Mouse (Mus musculus): ENCODE data around the gene Efcab10. TPM values are rescaled to one million over a fixed set of nuclear protein-coding genes. Genes with fewer than 3 reads are reported as not detected.

Efcab10 gene
- polyA plus RNA-seq, 1 experiment from 2014 or later, result 2.9 TPM

- Histone ChIP-seq H3K4me3 (ENCODE audit: low read depth, low read length) (no peak overlapping the region), H3K27ac (ENCODE audit: low read depth, low read length) (no peak overlapping the region), H3K4me2 (ENCODE audit: low read depth, low read length) (no peak overlapping the region), H3K9me3 (ENCODE audit: control insufficient read depth, low read length) (no peaks in the 10 kb centered on the region), H3K4me1 (ENCODE audit: control insufficient read depth, insufficient read depth, low read length) (no peaks in the 10 kb centered on the region), H3K9ac (replicated peaks; ENCODE audit: low read depth, low read length) (no peak overlapping the region), H3K27me3 (ENCODE audit: control insufficient read depth, insufficient read depth, low read length) (no peaks in the 10 kb centered on the region), H3K36me3 (ENCODE audit: control insufficient read depth, insufficient read depth, low read length) (no peaks in the 10 kb centered on the region)
- WGBS, result 87% methylated on average over 8 of the region's 8 CpGs
- no peak for ATAC-seq (ENCODE audit: low read depth)
Observed at GRCm38 (mm10) chr12:33364511-33364910, 30.1 kb upstream of the Efcab10 start.

GRCm38 (mm10) chr12:33365133-33365532, 29.5 kb upstream of the Efcab10 start:
- Histone ChIP-seq H3K9me3 (ENCODE audit: control insufficient read depth, low read length) (no peaks in the 10 kb centered on the region), H3K9ac (replicated peaks; ENCODE audit: low read depth, low read length) (no peak overlapping the region), H3K4me3 (ENCODE audit: low read depth, low read length) (no peak overlapping the region), H3K4me1 (ENCODE audit: control insufficient read depth, insufficient read depth, low read length) (no peaks in the 10 kb centered on the region), H3K4me2 (ENCODE audit: low read depth, low read length) (no peak overlapping the region), H3K27ac (ENCODE audit: low read depth, low read length) (no peak overlapping the region), H3K36me3 (ENCODE audit: control insufficient read depth, insufficient read depth, low read length) (no peaks in the 10 kb centered on the region), H3K27me3 (ENCODE audit: control insufficient read depth, insufficient read depth, low read length) (no peaks in the 10 kb centered on the region)
- no peak; the same call in 1 of the 2 replicates for ATAC-seq (ENCODE audit: low read depth)
- WGBS, result 78% methylated on average over 8 of the region's 8 CpGs

DNA sequence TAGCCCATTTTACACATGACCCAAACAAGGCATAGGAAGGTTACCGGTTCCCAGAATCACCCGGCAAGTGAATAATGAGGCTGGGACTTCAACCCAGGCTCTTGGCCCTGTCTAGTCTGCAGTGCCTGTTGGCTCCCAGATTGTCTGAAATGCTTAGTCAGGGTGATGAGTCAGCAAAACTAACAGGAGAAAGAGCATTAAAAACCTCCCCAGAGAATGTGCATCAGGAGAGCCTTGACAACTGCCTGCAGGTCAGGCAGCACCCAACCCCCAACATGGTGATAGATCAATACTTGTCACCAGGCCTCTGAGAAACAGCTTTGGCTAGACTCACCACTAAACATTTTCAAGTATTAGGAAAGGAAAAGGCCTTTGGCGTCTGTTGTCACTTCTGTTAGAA, 25.1 kb upstream of the Efcab10 start:
- Histone ChIP-seq H3K9ac (replicated peaks; ENCODE audit: low read depth, low read length) (no peak overlapping the region), H3K27ac (ENCODE audit: low read depth, low read length) (no peak overlapping the region), H3K36me3 (ENCODE audit: control insufficient read depth, insufficient read depth, low read length) (no peaks in the 10 kb centered on the region), H3K4me2 (ENCODE audit: low read depth, low read length) (no peak overlapping the region), H3K9me3 (ENCODE audit: control insufficient read depth, low read length) (no peaks in the 10 kb centered on the region), H3K27me3 (ENCODE audit: control insufficient read depth, insufficient read depth, low read length) (no peaks in the 10 kb centered on the region), H3K4me1 (ENCODE audit: control insufficient read depth, insufficient read depth, low read length) (no peaks in the 10 kb centered on the region), H3K4me3 (ENCODE audit: low read depth, low read length) (no peak overlapping the region)
- no peak for ATAC-seq (ENCODE audit: low read depth)
- 85% methylated on average over 3 of the region's 3 CpGs for WGBS

DNA sequence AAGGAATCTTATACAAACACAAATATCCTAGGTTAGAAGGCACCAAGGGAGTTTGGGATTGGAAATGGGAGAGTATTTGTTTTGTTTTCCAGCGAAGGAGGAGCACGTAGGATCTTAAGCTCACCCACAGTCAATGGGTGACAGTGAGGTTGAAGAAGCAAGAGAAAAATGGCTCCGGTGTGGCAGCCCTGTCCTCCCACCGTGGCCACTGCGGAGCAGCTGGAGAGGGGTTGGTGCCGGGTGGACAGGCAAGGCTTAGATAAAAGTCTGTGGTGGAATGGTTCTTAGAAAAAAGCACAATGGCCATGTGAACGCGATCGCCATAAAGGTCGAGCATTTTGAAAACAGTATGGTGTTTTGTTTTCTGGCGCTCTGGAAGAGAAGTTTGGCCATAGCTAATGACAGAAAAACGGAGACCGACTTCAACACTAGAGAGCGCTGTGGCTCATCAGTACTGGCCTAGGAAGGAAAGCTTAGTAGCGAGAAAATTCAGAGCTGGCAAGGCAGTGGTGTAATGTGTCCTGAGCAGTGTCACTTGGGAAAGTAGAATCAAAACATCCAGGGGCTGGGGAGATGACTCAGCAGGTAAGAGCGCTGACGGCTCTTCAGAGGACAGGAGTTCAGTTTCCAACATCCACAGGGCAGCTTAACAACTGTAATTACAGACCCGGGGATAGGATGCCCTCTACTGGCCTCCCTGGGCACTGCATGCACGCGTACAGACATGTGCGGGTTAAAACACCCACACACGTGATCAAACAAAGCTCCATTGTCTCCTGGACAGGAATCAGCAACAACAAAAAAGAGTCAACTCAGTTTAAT, 14.8 kb upstream of the Efcab10 start:
- Histone ChIP-seq H3K4me2 (ENCODE audit: low read depth, low read length) (peak overlapping the region; percentile 24; the same call in 1 of the 2 replicates), H3K27ac (ENCODE audit: low read depth, low read length) (no peak overlapping the region), H3K4me3 (ENCODE audit: low read depth, low read length) (no peak overlapping the region), H3K9ac (replicated peaks; ENCODE audit: low read depth, low read length) (no peak overlapping the region), H3K36me3 (ENCODE audit: control insufficient read depth, insufficient read depth, low read length) (no peaks in the 10 kb centered on the region), H3K27me3 (ENCODE audit: control insufficient read depth, insufficient read depth, low read length) (no peaks in the 10 kb centered on the region), H3K9me3 (ENCODE audit: control insufficient read depth, low read length) (no peaks in the 10 kb centered on the region), H3K4me1 (ENCODE audit: control insufficient read depth, insufficient read depth, low read length) (no peaks in the 10 kb centered on the region)
- WGBS, result 19% methylated on average over 22 of the region's 22 CpGs
- ATAC-seq (ENCODE audit: low read depth), result peak; percentile 76

- H3K4me1 ChIP-seq (ENCODE audit: control insufficient read depth, insufficient read depth, low read length), result no peaks in the 10 kb centered on the region
- no peak overlapping the region for H3K4me2 ChIP-seq (ENCODE audit: low read depth, low read length)
- 12% methylated on average over 5 of the region's 5 CpGs for WGBS
- H3K9ac ChIP-seq (replicated peaks; ENCODE audit: low read depth, low read length), result no peak overlapping the region
- H3K27ac ChIP-seq (ENCODE audit: low read depth, low read length), result no peak overlapping the region
- no peaks in the 10 kb centered on the region for H3K27me3 ChIP-seq (ENCODE audit: control insufficient read depth, insufficient read depth, low read length)
- H3K9me3 ChIP-seq (ENCODE audit: control insufficient read depth, low read length), result no peaks in the 10 kb centered on the region
- H3K36me3 ChIP-seq (ENCODE audit: control insufficient read depth, insufficient read depth, low read length), result no peaks in the 10 kb centered on the region
- ATAC-seq (ENCODE audit: low read depth), result peak; percentile 76
- H3K4me3 ChIP-seq (ENCODE audit: low read depth, low read length), result no peak overlapping the region
Observed at GRCm38 (mm10) chr12:33388842-33389241, 5.8 kb upstream of the Efcab10 start.

- Histone ChIP-seq H3K9me3 (ENCODE audit: control insufficient read depth, low read length) (no peaks in the 10 kb centered on the region), H3K4me1 (ENCODE audit: control insufficient read depth, insufficient read depth, low read length) (peaks cover 13% of the 10 kb centered on the region), H3K9ac (replicated peaks; ENCODE audit: low read depth, low read length) (no peak overlapping the region), H3K4me3 (ENCODE audit: low read depth, low read length) (no peak overlapping the region), H3K36me3 (ENCODE audit: control insufficient read depth, insufficient read depth, low read length) (no peaks in the 10 kb centered on the region), H3K4me2 (ENCODE audit: low read depth, low read length) (no peak overlapping the region), H3K27ac (ENCODE audit: low read depth, low read length) (no peak overlapping the region), H3K27me3 (ENCODE audit: control insufficient read depth, insufficient read depth, low read length) (no peaks in the 10 kb centered on the region)
- 77% methylated on average over 2 of the region's 2 CpGs for WGBS
- ATAC-seq (ENCODE audit: low read depth), result no peak
Observed at GRCm38 (mm10) chr12:33390844-33391560, 3.7 kb upstream of the Efcab10 start.

DNA sequence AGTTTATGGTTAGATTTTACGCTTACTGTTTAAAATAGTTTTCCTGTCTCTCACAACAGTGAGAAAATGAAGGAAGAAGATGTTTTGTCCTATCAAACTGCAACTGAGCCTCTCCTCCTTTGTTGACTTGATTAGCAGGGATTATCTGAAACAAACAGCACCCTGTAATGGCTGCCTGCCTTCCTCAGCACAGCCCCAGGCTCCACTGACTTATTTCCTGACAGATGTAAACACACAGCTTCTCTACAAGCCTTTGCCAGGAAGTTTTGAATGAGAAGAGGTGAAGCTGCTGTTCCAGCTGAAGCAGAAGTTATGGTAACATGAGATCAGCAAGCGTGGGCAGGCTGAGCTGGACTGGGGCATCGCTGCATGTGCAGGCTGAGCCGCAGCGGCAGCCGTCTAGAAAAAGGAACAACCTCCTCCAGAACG, 8.6 kb downstream of the Efcab10 start:
- H3K4me2 ChIP-seq (ENCODE audit: low read depth, low read length), result no peak overlapping the region
- no peaks in the 10 kb centered on the region for H3K36me3 ChIP-seq (ENCODE audit: control insufficient read depth, insufficient read depth, low read length)
- no peaks in the 10 kb centered on the region for H3K9me3 ChIP-seq (ENCODE audit: control insufficient read depth, low read length)
- H3K9ac ChIP-seq (replicated peaks; ENCODE audit: low read depth, low read length), result no peak overlapping the region
- WGBS, result 70% methylated on average over 7 of the region's 7 CpGs
- ATAC-seq (ENCODE audit: low read depth), result no peak
- H3K4me1 ChIP-seq (ENCODE audit: control insufficient read depth, insufficient read depth, low read length), result 0 out of 2 replicates have a peak, but pooled peaks cover 4% of the 10 kb centered on the region
- H3K27me3 ChIP-seq (ENCODE audit: control insufficient read depth, insufficient read depth, low read length), result no peaks in the 10 kb centered on the region
- H3K4me3 ChIP-seq (ENCODE audit: low read depth, low read length), result no peak overlapping the region
- H3K27ac ChIP-seq (ENCODE audit: low read depth, low read length), result no peak overlapping the region

DNA sequence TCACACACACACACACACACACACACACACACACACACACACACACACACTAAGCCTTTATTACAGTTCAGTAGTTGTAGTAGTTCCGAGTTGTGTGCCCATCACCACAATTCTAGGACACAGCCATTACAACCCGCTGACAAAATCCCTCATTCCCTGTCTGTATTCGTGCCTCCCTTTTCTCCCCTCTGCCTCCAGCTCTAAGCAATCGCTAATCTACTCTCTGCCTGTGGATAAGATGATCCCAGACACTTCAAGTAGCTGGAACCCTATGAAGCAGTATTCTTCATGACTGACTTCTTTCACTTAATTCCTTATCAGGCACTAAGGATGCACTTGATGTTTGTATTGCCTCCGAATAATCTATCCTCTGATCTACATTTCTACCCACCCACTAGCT, 10.3 kb downstream of the Efcab10 start:
- no peaks in the 10 kb centered on the region for H3K9me3 ChIP-seq (ENCODE audit: control insufficient read depth, low read length)
- 61% methylated on average over 5 of the region's 5 CpGs for WGBS
- H3K4me2 ChIP-seq (ENCODE audit: low read depth, low read length), result no peak overlapping the region
- no peaks in the 10 kb centered on the region for H3K36me3 ChIP-seq (ENCODE audit: control insufficient read depth, insufficient read depth, low read length)
- ATAC-seq (ENCODE audit: low read depth), result peak; percentile 46; the same call in 1 of the 2 replicates
- H3K4me1 ChIP-seq (ENCODE audit: control insufficient read depth, insufficient read depth, low read length), result 0 out of 2 replicates have a peak, but pooled peaks cover 4% of the 10 kb centered on the region
- H3K27me3 ChIP-seq (ENCODE audit: control insufficient read depth, insufficient read depth, low read length), result no peaks in the 10 kb centered on the region
- H3K9ac ChIP-seq (replicated peaks; ENCODE audit: low read depth, low read length), result no peak overlapping the region
- H3K4me3 ChIP-seq (ENCODE audit: low read depth, low read length), result no peak overlapping the region
- H3K27ac ChIP-seq (ENCODE audit: low read depth, low read length), result peak overlapping the region; percentile 46

Measured in neural tube, embryonic 14.5 days (tissue).